Mouse (Mus musculus) lung, embryonic 16.5 days (tissue): ENCODE measurements around the gene Gm10053. TPM values are rescaled to one million over a fixed set of nuclear protein-coding genes. Genes with fewer than 3 reads are reported as not detected.
A peak's percentile ranks its signal among the peaks of the same experiment; 100 is the strongest.

Experiments
- ATAC-seq: fragments of 200-750 bp; cut with Nextera tagmentation; 2 replicates; pipeline ENCODE4 v1.8.0; 2017; ENCODE audit warnings: low read depth, mild to moderate bottlenecking, moderate library complexity
- H3K27ac ChIP-seq: fragments of 300-500 bp; sonication (generic); 2 replicates; pipeline ENCODE4 v1.5.1; 2014; ENCODE audit warnings: mild to moderate bottlenecking, control low read depth, low read length
- H3K27me3 ChIP-seq: fragments of 300-500 bp; sonication (generic); 2 replicates; pipeline ENCODE4 v1.6.1; 2014; ENCODE audit warnings: low read depth, low read length, mixed read lengths; ENCODE audit not compliant: control insufficient read depth, insufficient read depth
- H3K36me3 ChIP-seq: fragments of 300-500 bp; sonication (generic); 2 replicates; pipeline ENCODE4 v1.6.1; 2014; ENCODE audit warnings: low read length; ENCODE audit not compliant: control insufficient read depth, insufficient read depth
- H3K4me1 ChIP-seq: fragments of 300-500 bp; sonication (generic); replicated peaks from 2 replicates; pipeline ENCODE4 v1.6.1; 2014; ENCODE audit warnings: low read length, mixed read lengths; ENCODE audit not compliant: control insufficient read depth, insufficient read depth
- H3K4me2 ChIP-seq: fragments of 300-500 bp; sonication (generic); 2 replicates; pipeline ENCODE4 v1.6.1; 2014; ENCODE audit warnings: low read depth, low read length, control low read depth
- H3K4me3 ChIP-seq: fragments of 300-500 bp; sonication (generic); 2 replicates; pipeline ENCODE4 v1.5.1; 2014; ENCODE audit warnings: mild to moderate bottlenecking, low read length, control low read depth
- H3K9ac ChIP-seq: fragments of 300-500 bp; sonication (generic); 2 replicates; pipeline ENCODE4 v1.6.1; 2014; ENCODE audit warnings: low read length, control low read depth
- H3K9me3 ChIP-seq: fragments of 300-500 bp; sonication (generic); 2 replicates; pipeline ENCODE4 v1.6.1; 2016; ENCODE audit warnings: low read length; ENCODE audit not compliant: control insufficient read depth
- WGBS: fragments of 180-500 bp; shearing (Covaris S2); extraction: QIAGEN DNeasy Blood & Tissue Kit; methylation state at CpG from one replicate; pipeline ENCODE4 v1.1.7; 2014; 5-methylcytosine and 5-hydroxymethylcytosine counted together
- polyA plus RNA-seq: library from polyadenylated mRNA; unstranded; fragments of >200 nt; fragmentation: Nextera tagmentation; extraction: Ambion mirVana; gene quantifications from 2 replicates; pipeline ENCODE4 v1.2.1, GENCODE M21; 2015

Gene Gm10053
- polyA plus RNA-seq, 1 experiment from 2014 or later: 190 TPM

- Histone ChIP-seq H3K4me3 (no peak overlapping the region; the same call in 1 of the 2 replicates), H3K4me2 (no peak overlapping the region), H3K27me3 (peaks cover 73% of the 10 kb centered on the region)
Observed at GRCm38 (mm10) chr19:24897896-24898736, 22.6 kb downstream of the Gm10053 start.

GRCm38 (mm10) chr19:24898737-24899577, 23.5 kb downstream of the Gm10053 start:
- peaks cover 79% of the 10 kb centered on the region for H3K27me3 ChIP-seq
- H3K4me2 ChIP-seq: peak overlapping the region; percentile 57; the same call in 1 of the 2 replicates
- no peaks in the 10 kb centered on the region for H3K36me3 ChIP-seq
- H3K4me3 ChIP-seq: peak overlapping the region; percentile 43
- H3K9ac ChIP-seq: no peak overlapping the region
- ATAC-seq: no peak
- H3K27ac ChIP-seq: no peak overlapping the region
- no peaks in the 10 kb centered on the region for H3K9me3 ChIP-seq
- peaks cover 16% of the 10 kb centered on the region for H3K4me1 ChIP-seq
- WGBS: 4% methylated on average over 34 of the region's 34 CpGs

More at GRCm38 (mm10) chr19:24897896-24898736, 22.6 kb downstream of the Gm10053 start:
- Histone ChIP-seq H3K27ac (no peak overlapping the region), H3K36me3 (no peaks in the 10 kb centered on the region), H3K9me3 (no peaks in the 10 kb centered on the region), H3K4me1 (peaks cover 16% of the 10 kb centered on the region), H3K9ac (no peak overlapping the region)
- ATAC-seq: no peak
- WGBS: 2% methylated on average over 20 of the region's 20 CpGs

- no peak overlapping the region for H3K27ac ChIP-seq
- H3K9ac ChIP-seq: no peak overlapping the region
- H3K9me3 ChIP-seq: no peaks in the 10 kb centered on the region
- ATAC-seq: peak; percentile 47; the same call in 1 of the 2 replicates
- H3K36me3 ChIP-seq: no peaks in the 10 kb centered on the region
- peaks cover 84% of the 10 kb centered on the region for H3K27me3 ChIP-seq
- peak overlapping the region; percentile 57 for H3K4me2 ChIP-seq
- under 1% methylated on average over 84 of the region's 84 CpGs for WGBS
- peaks cover 16% of the 10 kb centered on the region for H3K4me1 ChIP-seq
- H3K4me3 ChIP-seq: peak overlapping the region; percentile 43
Observed at GRCm38 (mm10) chr19:24899578-24900544, 24.4 kb downstream of the Gm10053 start.

- no peaks in the 10 kb centered on the region for H3K9me3 ChIP-seq
- H3K4me2 ChIP-seq: peak within 1 kb of the TSS; percentile 57
- no peaks in the 10 kb centered on the region for H3K36me3 ChIP-seq
- 1% methylated on average over 27 of the region's 27 CpGs for WGBS
- ATAC-seq: no peak
- H3K4me3 ChIP-seq: peak within 1 kb of the TSS; percentile 43
- H3K9ac ChIP-seq: no peak within 1 kb of the TSS
- peaks cover 76% of the 10 kb centered on the region for H3K27me3 ChIP-seq
- H3K4me1 ChIP-seq: peaks cover 16% of the 10 kb centered on the region
- H3K27ac ChIP-seq: no peak within 1 kb of the TSS
Observed at GRCm38 (mm10) chr19:24900581-24901220, 25.2 kb downstream of the Gm10053 start, which contains the start of gene Foxd4. Gene Foxd4 (minus strand): TSS chr19:24901197.

GRCm38 (mm10) chr19:24901666-24902065, 26.2 kb downstream of the Gm10053 start:
- Histone ChIP-seq H3K9ac (no peak overlapping the region), H3K27me3 (peaks cover 70% of the 10 kb centered on the region), H3K9me3 (no peaks in the 10 kb centered on the region), H3K27ac (no peak overlapping the region), H3K4me1 (peaks cover 16% of the 10 kb centered on the region), H3K36me3 (no peaks in the 10 kb centered on the region), H3K4me3 (no peak overlapping the region), H3K4me2 (no peak overlapping the region)
- ATAC-seq: no peak
- WGBS: 8% methylated on average over 3 of the region's 3 CpGs

- Histone ChIP-seq H3K27ac (no peak overlapping the region), H3K4me2 (no peak overlapping the region), H3K27me3 (peaks cover 64% of the 10 kb centered on the region), H3K4me1 (peaks cover 13% of the 10 kb centered on the region), H3K9me3 (no peaks in the 10 kb centered on the region), H3K9ac (no peak overlapping the region), H3K36me3 (no peaks in the 10 kb centered on the region), H3K4me3 (no peak overlapping the region)
- no peak for ATAC-seq
- 6% methylated on average over 2 of the region's 2 CpGs for WGBS
Observed at GRCm38 (mm10) chr19:24902256-24902655, 26.8 kb downstream of the Gm10053 start.

- 58% methylated on average over 2 of the region's 2 CpGs for WGBS
- no peak overlapping the region for H3K4me2 ChIP-seq
- no peak overlapping the region for H3K27ac ChIP-seq
- no peaks in the 10 kb centered on the region for H3K9me3 ChIP-seq
- H3K4me1 ChIP-seq: peaks cover 9% of the 10 kb centered on the region
- no peaks in the 10 kb centered on the region for H3K36me3 ChIP-seq
- no peak overlapping the region for H3K9ac ChIP-seq
- no peak overlapping the region for H3K4me3 ChIP-seq
- peaks cover 59% of the 10 kb centered on the region for H3K27me3 ChIP-seq
- ATAC-seq: no peak
Observed at GRCm38 (mm10) chr19:24902821-24903220, 27.3 kb downstream of the Gm10053 start.

GRCm38 (mm10) chr19:24907655-24908054, 32.2 kb downstream of the Gm10053 start:
- Histone ChIP-seq H3K36me3 (no peaks in the 10 kb centered on the region), H3K4me3 (no peak overlapping the region), H3K4me2 (no peak overlapping the region), H3K4me1 (no peaks in the 10 kb centered on the region), H3K9ac (no peak overlapping the region), H3K27me3 (peaks cover 16% of the 10 kb centered on the region), H3K27ac (no peak overlapping the region), H3K9me3 (no peaks in the 10 kb centered on the region)
- WGBS: 72% methylated on average over 4 of the region's 6 CpGs
- no peak for ATAC-seq
